Mouse (Mus musculus) myocyte (in vitro differentiated cells): Measurements from ENCODE around the gene Kif14.

Experiments
- E2F4 ChIP-seq: IDR thresholded peaks from one replicate; pipeline ENCODE4 v1.6.1; 2011; ENCODE audit warnings: mild to moderate bottlenecking, control low read depth, moderate library complexity; ENCODE audit not compliant: insufficient read depth
- MYOG ChIP-seq, 3 experiments: IDR thresholded peaks; one replicate each; pipeline ENCODE4 v1.6.1; 2011; ENCODE audit warnings: control low read depth in 2 of 3, low read depth in 2 of 3, mild to moderate bottlenecking in 2 of 3; ENCODE audit not compliant: insufficient read length in 2 of 3, control insufficient read depth in 1 of 3, insufficient read depth in 1 of 3
- POLR2A ChIP-seq: IDR thresholded peaks from one replicate; pipeline ENCODE4 v1.6.1; 2011; ENCODE audit warnings: low read depth, mild to moderate bottlenecking, control low read depth, moderate library complexity; ENCODE audit not compliant: insufficient read length
- TCF12 ChIP-seq: IDR thresholded peaks from one replicate; pipeline ENCODE4 v1.6.1; 2011; ENCODE audit warnings: mild to moderate bottlenecking, control low read depth; ENCODE audit not compliant: poor library complexity, insufficient read depth, severe bottlenecking

DNA sequence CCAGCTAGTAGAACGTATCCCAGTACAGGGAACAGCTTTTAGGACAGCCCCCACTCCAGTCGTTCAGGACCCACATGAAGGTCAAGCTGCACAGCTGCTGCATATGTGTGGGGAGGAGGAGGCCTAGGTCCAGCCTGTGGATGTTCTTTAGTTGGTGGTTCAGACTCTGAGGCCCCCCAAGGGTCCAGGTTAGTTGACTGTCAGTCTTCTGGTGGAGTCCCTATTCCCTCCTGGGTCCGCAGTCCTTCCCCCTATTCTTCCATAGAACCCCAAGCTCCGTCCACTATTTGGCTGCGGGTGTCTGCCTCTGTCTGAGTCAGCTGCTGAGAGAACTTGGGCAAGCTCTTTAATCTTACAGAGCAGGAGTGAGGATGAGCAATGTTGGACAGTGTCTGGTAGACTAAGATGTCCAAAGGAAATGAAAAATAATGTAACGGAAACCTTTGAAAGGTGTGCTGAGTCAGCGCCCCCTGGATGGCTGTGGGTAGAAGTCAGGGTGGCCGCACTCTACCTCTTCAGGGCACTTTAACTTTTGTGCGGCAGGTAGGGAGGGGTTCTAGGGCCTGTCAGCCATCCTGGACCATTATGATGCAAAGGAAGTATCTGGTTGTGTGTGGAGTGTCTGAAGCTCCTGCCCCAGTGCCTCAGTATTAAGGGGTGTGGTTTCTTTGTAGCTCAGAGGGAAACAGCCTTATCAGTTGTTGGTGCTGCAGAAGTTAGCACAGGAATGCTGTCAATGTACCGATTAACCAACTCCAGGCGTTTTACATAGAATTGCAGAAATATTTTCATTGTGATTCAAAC is 38.8 kb upstream of the Kif14 start:
- no peak for TF ChIP-seq TCF12
- no peak for TF ChIP-seq POLR2A
- no peak for TF ChIP-seq E2F4
- TF ChIP-seq MYOG (IDR thresholded peaks at IDR 0.05; ENCODE audit: control insufficient read depth in 1 of 3, insufficient read depth in 1 of 3, insufficient read length in 2 of 3, low read depth in 2 of 3) = no peak
